Mouse (Mus musculus): ENCODE measurements around the gene Cln3.

Cln3 gene

DNA sequence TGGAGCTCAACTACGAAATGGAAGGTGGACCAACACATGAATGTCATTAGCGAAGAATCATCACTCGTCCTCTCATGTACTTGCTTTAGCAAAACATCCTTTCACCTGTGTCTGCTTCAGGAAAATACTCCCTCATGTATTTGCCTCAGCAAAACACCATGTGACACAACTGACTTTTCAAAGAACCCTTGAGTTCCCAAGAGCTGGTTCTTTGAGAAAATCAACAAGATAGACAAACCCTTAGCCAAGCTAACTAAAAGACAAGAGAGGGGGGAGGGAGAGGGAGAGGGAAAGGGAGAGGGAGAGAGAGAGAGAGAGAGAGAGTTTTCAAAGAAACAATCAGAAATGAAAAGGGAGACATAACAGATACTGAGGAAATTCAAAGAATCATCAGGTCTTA lies 62.3 kb downstream of the Cln3 start:
- DNase-seq (ENCODE audit: low spot score in 2 of 2) = no peak
